Mouse (Mus musculus): ENCODE measurements around the gene Plce1. TPM values are rescaled to one million over a fixed set of nuclear protein-coding genes. Genes with fewer than 3 reads are reported as not detected.

Plce1 gene
- total RNA-seq, 2 experiments from 2014 or later = 16.2 to 17.0 TPM

DNA sequence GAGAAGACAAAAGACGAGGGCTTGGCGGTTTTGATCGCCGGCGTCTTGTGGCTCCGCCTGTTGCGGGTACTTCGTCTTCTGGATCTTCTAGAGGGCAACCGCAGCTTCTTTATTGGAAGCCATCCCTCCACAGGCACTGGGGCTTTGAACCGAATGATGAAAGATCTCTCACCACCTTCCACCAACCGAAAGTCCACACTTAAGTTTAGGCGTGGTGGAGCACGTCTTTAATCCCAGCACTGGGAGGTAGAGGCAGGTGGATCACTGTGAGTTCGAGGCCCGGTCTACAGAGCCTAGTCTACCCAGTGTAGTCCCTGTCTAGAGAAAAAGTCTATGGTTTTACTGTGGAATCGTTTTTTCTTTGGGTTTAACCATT, 338.5 kb downstream of the Plce1 start:
- DNase-seq = no peak

DNA sequence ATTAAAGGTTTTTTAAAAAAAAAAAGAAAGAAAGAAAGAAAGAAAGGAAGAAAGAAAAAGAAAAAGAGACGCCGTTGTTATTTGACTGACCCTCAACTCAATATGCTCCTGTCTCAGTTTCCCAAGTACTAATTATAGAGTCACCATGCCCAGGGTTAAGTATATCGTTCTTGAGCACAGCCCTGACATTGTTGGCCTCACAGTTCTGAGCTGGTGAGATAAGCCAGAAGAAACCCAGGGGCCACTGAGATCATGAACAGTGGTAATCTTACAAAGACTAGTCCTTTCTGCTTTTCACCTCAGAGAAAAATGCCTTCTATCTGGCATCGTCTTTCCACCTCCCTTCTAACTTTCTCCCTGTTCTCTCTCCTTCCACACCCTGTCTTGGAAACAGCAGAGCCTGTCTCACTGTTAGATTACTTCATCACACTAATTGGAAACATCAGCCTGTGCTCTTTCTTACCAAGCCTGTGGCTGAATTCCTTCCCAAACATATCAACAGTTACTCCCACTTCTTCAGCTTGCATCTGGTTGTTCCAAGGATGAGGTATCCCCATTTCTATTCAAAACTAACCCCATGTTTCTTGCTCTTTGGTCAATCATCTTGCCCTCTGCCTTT, 339.4 kb downstream of the Plce1 start:
- DNase-seq = peak; percentile 14

DNA sequence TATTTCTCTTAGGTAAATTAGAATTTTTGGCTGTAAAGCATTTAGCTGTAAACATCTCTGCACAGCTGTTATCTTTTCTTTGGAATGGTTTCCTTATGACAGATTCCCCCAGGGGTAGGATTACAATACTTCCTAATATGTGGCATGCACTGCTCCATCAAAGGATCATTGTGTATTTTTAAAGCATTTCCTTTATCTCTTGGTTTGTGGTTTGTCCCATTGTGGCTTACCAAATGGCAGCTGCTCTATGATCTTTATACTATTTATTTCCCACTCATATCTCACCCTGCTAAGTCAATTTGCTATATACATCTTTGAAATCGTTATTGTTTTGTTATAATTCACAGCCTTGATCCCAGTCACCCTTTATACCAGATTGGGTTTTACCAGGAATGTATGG, 352.3 kb downstream of the Plce1 start:
- DNase-seq = no peak

Other genes with a start within 250 kb of the Plce1 start
- gene Lgi1, start 216.6 kb upstream of the Plce1 start, total RNA-seq (2021) = 1 to 10 TPM; 3.3 to 5.3 TPM
- gene Slc35g1, start 85.1 kb upstream of the Plce1 start, total RNA-seq (2021) = 1 to 10 TPM; 2.3 to 2.8 TPM

Measured in heart, adult 18-20 months (tissue).